ENCODE assay signal across 8 mouse cellular contexts in the genomic region with DNA sequence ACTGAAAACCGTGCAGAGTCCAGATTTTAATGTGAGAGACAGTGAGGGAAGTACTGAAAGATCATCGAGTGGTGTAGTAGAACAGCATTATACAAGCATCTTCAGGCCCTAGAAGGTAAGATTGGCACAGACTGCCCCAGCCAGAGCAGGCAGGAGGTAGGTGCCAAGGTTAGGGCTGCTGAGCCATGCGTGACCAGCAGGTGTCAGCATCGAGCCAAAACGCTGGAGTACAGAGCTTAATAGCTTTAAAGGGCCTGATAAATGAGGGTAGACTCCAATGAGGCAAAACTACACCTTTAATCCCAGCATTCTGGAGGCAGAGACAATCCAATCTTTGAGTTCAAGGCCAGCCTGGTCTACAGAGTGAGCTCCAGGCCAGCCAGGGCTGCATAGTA. TPM values are rescaled to one million over a fixed set of nuclear protein-coding genes. Genes with fewer than 3 reads are reported as not detected.
DNase-seq lines count a peak whose midpoint lies in the region; ATAC-seq and TF ChIP-seq lines count a peak whose summit lies in the region.

No protein-coding gene starts in this region.

- peak; percentile 96 for TF ChIP-seq CTCF in spleen, adult 2 months (IDR thresholded peaks at IDR 0.05; ENCODE audit: extremely low read depth, insufficient read depth, insufficient read length, insufficient replicate concordance)

- H3K9ac ChIP-seq in heart, embryonic 11.5 days (ENCODE audit: low read depth, low read length): no peak overlapping the region
- no peak overlapping the region for H3K9ac ChIP-seq in limb, embryonic 14.5 days (ENCODE audit: low read depth, low read length, severe bottlenecking)
- no peak overlapping the region for H3K9ac ChIP-seq in midbrain, embryonic 16.5 days (ENCODE audit: low read depth, low read length)

- DNase-seq in heart, adult 11 months: peak; percentile 98
- DNase-seq in embryo, embryonic 11.5 days (ENCODE audit: low read depth, low spot score): peak; percentile 66
- peak; percentile 84 to 94 for DNase-seq in kidney, adult 8-10 months
- peak; percentile 79 for DNase-seq in limb, embryonic 14.5 days (ENCODE audit: low spot score)
- DNase-seq in spleen, adult 2 months (ENCODE audit: low read depth in 1 of 2, low spot score in 2 of 2): peak; percentile 75 to 88

- 9% methylated on average over 5 of the region's 5 CpGs for WGBS in heart, embryonic 11.5 days (ENCODE audit: insufficient replicate concordance)
- 10% methylated on average over 5 of the region's 5 CpGs for WGBS in limb, embryonic 14.5 days
- WGBS in midbrain, embryonic 16.5 days: 7% methylated on average over 5 of the region's 5 CpGs
- 7% methylated on average over 5 of the region's 5 CpGs for WGBS in spleen, adult 2 months

- H3K36me3 ChIP-seq in heart, embryonic 11.5 days (ENCODE audit: control insufficient read depth, insufficient read depth, low read length): no peaks in the 10 kb centered on the region
- peaks cover 25% of the 10 kb centered on the region for H3K36me3 ChIP-seq in limb, embryonic 14.5 days (ENCODE audit: control insufficient read depth, insufficient read depth, low read length)
- peaks cover 7% of the 10 kb centered on the region; the same call in 1 of the 2 replicates for H3K36me3 ChIP-seq in midbrain, embryonic 16.5 days (ENCODE audit: control insufficient read depth, insufficient read depth, low read length)
- peaks cover 12% of the 10 kb centered on the region for H3K36me3 ChIP-seq in spleen, adult 2 months (ENCODE audit: control insufficient read depth, insufficient read depth, low read length)

- no peak for ATAC-seq in heart, embryonic 11.5 days (replicated peaks; ENCODE audit: insufficient number of reproducible peaks, low FRiP score, low TSS enrichment)
- peak; percentile 64 for ATAC-seq in granulocyte monocyte progenitor cell, adult 5-6 weeks (replicated peaks; ENCODE audit: poor library complexity, severe bottlenecking)
- ATAC-seq in limb, embryonic 14.5 days (ENCODE audit: low FRiP score, low read depth): peak; percentile 75; the same call in 1 of the 2 replicates
- ATAC-seq in midbrain, embryonic 16.5 days: peak; percentile 61

- no peak for TF ChIP-seq POLR2A in limb, embryonic 14.5 days (IDR thresholded peaks at IDR 0.05; ENCODE audit: borderline replicate concordance, extremely low read depth, insufficient read depth, insufficient read length)
- no peak for TF ChIP-seq POLR2A in spleen, adult 2 months (IDR thresholded peaks at IDR 0.05; ENCODE audit: low read depth, low read length)

- H3K4me1 ChIP-seq in heart, embryonic 11.5 days (ENCODE audit: control insufficient read depth, insufficient read depth, low read length): no peaks in the 10 kb centered on the region
- no peaks in the 10 kb centered on the region for H3K4me1 ChIP-seq in limb, embryonic 14.5 days (ENCODE audit: control insufficient read depth, insufficient read depth, low read length)
- H3K4me1 ChIP-seq in midbrain, embryonic 16.5 days (ENCODE audit: control insufficient read depth, insufficient read depth, low read length): no peaks in the 10 kb centered on the region
- H3K4me1 ChIP-seq in spleen, adult 2 months (ENCODE audit: control insufficient read depth, insufficient read depth, insufficient read length): peaks cover 17% of the 10 kb centered on the region; the same call in 1 of the 2 replicates

- H3K4me2 ChIP-seq in heart, embryonic 11.5 days: no peak overlapping the region
- H3K4me2 ChIP-seq in limb, embryonic 14.5 days (replicated peaks; ENCODE audit: low read depth, low read length, severe bottlenecking): no peak overlapping the region
- H3K4me2 ChIP-seq in midbrain, embryonic 16.5 days (ENCODE audit: low read length): no peak overlapping the region

- H3K4me3 ChIP-seq in heart, embryonic 11.5 days (ENCODE audit: low read depth, low read length): no peak overlapping the region
- H3K4me3 ChIP-seq in limb, embryonic 14.5 days (replicated peaks; ENCODE audit: low read length): no peak overlapping the region
- no peak overlapping the region for H3K4me3 ChIP-seq in midbrain, embryonic 16.5 days (ENCODE audit: low read depth, low read length)
- H3K4me3 ChIP-seq in spleen, adult 2 months (ENCODE audit: extremely low read depth, insufficient read depth, insufficient read length): peak overlapping the region; percentile 82; the same call in 1 of the 2 replicates

- no peak overlapping the region for H3K27ac ChIP-seq in heart, embryonic 11.5 days (ENCODE audit: low read depth, low read length)
- no peak overlapping the region for H3K27ac ChIP-seq in limb, embryonic 14.5 days (replicated peaks; ENCODE audit: low read depth, low read length)
- no peak overlapping the region for H3K27ac ChIP-seq in midbrain, embryonic 16.5 days (ENCODE audit: low read length)
- peak overlapping the region; percentile 94; the same call in 1 of the 2 replicates for H3K27ac ChIP-seq in spleen, adult 2 months (ENCODE audit: insufficient read depth, low read length)

- H3K9me3 ChIP-seq in heart, embryonic 11.5 days (replicated peaks; ENCODE audit: control insufficient read depth, low read length): no peaks in the 10 kb centered on the region
- H3K9me3 ChIP-seq in limb, embryonic 14.5 days (ENCODE audit: control insufficient read depth, low read length): no peaks in the 10 kb centered on the region
- no peaks in the 10 kb centered on the region for H3K9me3 ChIP-seq in midbrain, embryonic 16.5 days (replicated peaks; ENCODE audit: control insufficient read depth, low read length, poor library complexity, severe bottlenecking)

- peaks cover 2% of the 10 kb centered on the region; the same call in 1 of the 2 replicates for H3K27me3 ChIP-seq in heart, embryonic 11.5 days (ENCODE audit: control insufficient read depth, insufficient read depth, low read length)
- H3K27me3 ChIP-seq in limb, embryonic 14.5 days (ENCODE audit: control insufficient read depth, insufficient read depth, low read length): no peaks in the 10 kb centered on the region
- H3K27me3 ChIP-seq in midbrain, embryonic 16.5 days (ENCODE audit: control insufficient read depth, insufficient read depth, low read depth, low read length): no peaks in the 10 kb centered on the region
- H3K27me3 ChIP-seq in spleen, adult 2 months (ENCODE audit: control insufficient read depth, insufficient read depth, low read length): no peaks in the 10 kb centered on the region

RNA-seq across cellular contexts. Expression of a gene that starts 0.5 kb away (rescaled TPM):
- polyA plus RNA-seq in heart, embryonic 11.5 days (2014; fragmentation: Nextera tagmentation; extraction: Ambion mirVana): 0.79 and 1.5 TPM in 2 replicates
- 30.5 and 40.2 TPM in 2 replicates for total RNA-seq in granulocyte monocyte progenitor cell, adult 5-6 weeks (2014; fragmentation: Nextera tagmentation)
- total RNA-seq in granulocyte monocyte progenitor cell, adult 5-6 weeks (2017): 21.0 and 24.3 TPM in 2 replicates
- 4.4 and 4.9 TPM in 2 replicates for polyA plus RNA-seq in limb, embryonic 14.5 days (2012; rRNA removed)
- polyA plus RNA-seq in limb, embryonic 14.5 days (2014; fragmentation: Nextera tagmentation; extraction: Ambion mirVana): 6.1 and 8.0 TPM in 2 replicates
- polyA plus RNA-seq in midbrain, embryonic 16.5 days (2015; fragmentation: Nextera tagmentation; extraction: Ambion mirVana): 2.6 and 3.2 TPM in 2 replicates
- 89.1 and 132 TPM in 2 replicates for polyA plus RNA-seq in spleen, adult 2 months (2012; rRNA removed)

RNA-seq across cellular contexts. Expression of a gene that starts 8.7 kb away (rescaled TPM):
- 6.5 and 7.6 TPM in 2 replicates for polyA plus RNA-seq in heart, embryonic 11.5 days (2014; fragmentation: Nextera tagmentation; extraction: Ambion mirVana)
- 3.1 and 4.3 TPM in 2 replicates for total RNA-seq in granulocyte monocyte progenitor cell, adult 5-6 weeks (2014; fragmentation: Nextera tagmentation)
- 2.7 and 4.4 TPM in 2 replicates for total RNA-seq in granulocyte monocyte progenitor cell, adult 5-6 weeks (2017)
- polyA plus RNA-seq in limb, embryonic 14.5 days (2012; rRNA removed): 11.7 and 11.8 TPM in 2 replicates
- polyA plus RNA-seq in limb, embryonic 14.5 days (2014; fragmentation: Nextera tagmentation; extraction: Ambion mirVana): 13.3 and 15.3 TPM in 2 replicates
- polyA plus RNA-seq in midbrain, embryonic 16.5 days (2015; fragmentation: Nextera tagmentation; extraction: Ambion mirVana): 53.8 and 57.6 TPM in 2 replicates
- 4.7 and 5.3 TPM in 2 replicates for polyA plus RNA-seq in spleen, adult 2 months (2012; rRNA removed)

RNA-seq across cellular contexts. Expression of a gene that starts 8.8 kb away (rescaled TPM):
- polyA plus RNA-seq in heart, embryonic 11.5 days (2014; fragmentation: Nextera tagmentation; extraction: Ambion mirVana): 57.7 and 61.8 TPM in 2 replicates
- 41.2 and 82.8 TPM in 2 replicates for total RNA-seq in granulocyte monocyte progenitor cell, adult 5-6 weeks (2014; fragmentation: Nextera tagmentation)
- total RNA-seq in granulocyte monocyte progenitor cell, adult 5-6 weeks (2017): 53.1 and 64.1 TPM in 2 replicates
- polyA plus RNA-seq in limb, embryonic 14.5 days (2012; rRNA removed): 85.0 and 106 TPM in 2 replicates
- polyA plus RNA-seq in limb, embryonic 14.5 days (2014; fragmentation: Nextera tagmentation; extraction: Ambion mirVana): 65.7 and 73.1 TPM in 2 replicates
- polyA plus RNA-seq in midbrain, embryonic 16.5 days (2015; fragmentation: Nextera tagmentation; extraction: Ambion mirVana): 79.5 and 79.8 TPM in 2 replicates
- 25.2 and 29.4 TPM in 2 replicates for polyA plus RNA-seq in spleen, adult 2 months (2012; rRNA removed)

RNA-seq across cellular contexts. Expression of a gene that starts 17.6 kb away (rescaled TPM):
- polyA plus RNA-seq in heart, embryonic 11.5 days (2014; fragmentation: Nextera tagmentation; extraction: Ambion mirVana): 2.2 and 2.8 TPM in 2 replicates
- total RNA-seq in granulocyte monocyte progenitor cell, adult 5-6 weeks (2014; fragmentation: Nextera tagmentation): not detected in 2 replicates
- total RNA-seq in granulocyte monocyte progenitor cell, adult 5-6 weeks (2017): not detected in 2 replicates
- 56.5 and 79.0 TPM in 2 replicates for polyA plus RNA-seq in limb, embryonic 14.5 days (2012; rRNA removed)
- 14.0 and 15.7 TPM in 2 replicates for polyA plus RNA-seq in limb, embryonic 14.5 days (2014; fragmentation: Nextera tagmentation; extraction: Ambion mirVana)
- polyA plus RNA-seq in midbrain, embryonic 16.5 days (2015; fragmentation: Nextera tagmentation; extraction: Ambion mirVana): 18.9 and 20.9 TPM in 2 replicates
- polyA plus RNA-seq in spleen, adult 2 months (2012; rRNA removed): 2.2 TPM in 2 replicates

RNA-seq across cellular contexts. Expression of a gene that starts 18.3 kb away (rescaled TPM):
- 0.53 and 0.83 TPM in 2 replicates for polyA plus RNA-seq in heart, embryonic 11.5 days (2014; fragmentation: Nextera tagmentation; extraction: Ambion mirVana)
- 9.4 and 13.9 TPM in 2 replicates for total RNA-seq in granulocyte monocyte progenitor cell, adult 5-6 weeks (2014; fragmentation: Nextera tagmentation)
- total RNA-seq in granulocyte monocyte progenitor cell, adult 5-6 weeks (2017): not detected in 2 replicates
- 3.2 and 5.0 TPM in 2 replicates for polyA plus RNA-seq in limb, embryonic 14.5 days (2012; rRNA removed)
- polyA plus RNA-seq in limb, embryonic 14.5 days (2014; fragmentation: Nextera tagmentation; extraction: Ambion mirVana): 2.9 and 3.7 TPM in 2 replicates
- 1.1 TPM in 2 replicates for polyA plus RNA-seq in midbrain, embryonic 16.5 days (2015; fragmentation: Nextera tagmentation; extraction: Ambion mirVana)
- polyA plus RNA-seq in spleen, adult 2 months (2012; rRNA removed): 0.69 and 0.91 TPM in 2 replicates

Comparison
In these comparisons a context has a peak if more than half of its experiments do, and no peak if none do; other contexts are left out.
1. RNA of a gene that starts 0.5 kb away (polyA plus RNA-seq): 89.1 to 132 TPM in spleen, adult 2 months; 4.4 to 8.0 TPM in limb, embryonic 14.5 days, 2.6 to 3.2 TPM in midbrain, embryonic 16.5 days and 0.79 to 1.5 TPM in heart, embryonic 11.5 days; every median in the first group is over 10 times any median in the second.
2. Peak in every context shown above with its lines, with median percentiles within 50 percentile points of each other: DNase-seq.